Mouse (Mus musculus) retina, postnatal 7 days (tissue): Measurements from ENCODE around the gene Gm21983.

ENCODE experiments used
- DNase-seq: peaks from one replicate; pipeline ENCODE4 v3.0.0-alpha.2; 2012; ENCODE audit warnings: low read depth, low spot score

The Gm21983 gene

DNA sequence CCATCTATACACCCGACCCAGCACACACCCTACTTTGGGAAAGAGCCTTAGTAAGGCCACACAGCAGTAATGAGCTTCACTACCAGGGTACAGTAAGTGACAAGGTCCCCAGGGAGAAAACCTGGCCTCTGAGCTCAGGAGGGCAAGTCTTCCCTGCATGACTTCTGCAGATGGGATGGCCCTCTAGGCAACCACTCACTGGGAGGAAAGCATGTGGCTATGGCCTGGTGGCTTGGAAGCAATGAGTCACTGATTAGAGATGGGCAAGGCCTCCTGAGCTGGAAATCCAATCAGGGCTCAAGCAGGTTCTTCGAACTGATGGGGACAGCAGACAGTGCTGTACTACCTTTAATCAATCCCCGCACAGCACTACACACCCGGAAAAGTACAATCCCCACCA, 19.1 kb downstream of the Gm21983 start:
- DNase-seq: no peak

DNA sequence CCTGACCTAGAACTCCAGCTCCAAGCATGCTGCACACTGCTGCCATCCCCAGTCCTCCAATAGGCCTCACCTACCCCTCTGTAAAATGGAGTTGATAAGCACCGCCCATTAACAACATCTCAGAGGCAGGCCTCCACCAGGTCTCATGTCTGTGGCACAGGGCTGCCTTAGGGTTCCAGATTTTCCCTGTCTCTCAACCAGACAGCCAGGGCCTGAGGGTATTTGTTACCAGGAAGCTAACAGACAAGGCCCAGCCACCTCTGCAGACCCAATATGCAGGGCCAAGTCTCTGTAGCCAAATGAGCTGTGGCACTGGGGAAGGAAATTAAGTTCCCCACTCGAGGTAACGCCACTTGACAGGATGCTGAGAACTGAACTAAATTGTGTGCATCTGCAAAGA, 20.0 kb downstream of the Gm21983 start:
- DNase-seq: no peak

DNA sequence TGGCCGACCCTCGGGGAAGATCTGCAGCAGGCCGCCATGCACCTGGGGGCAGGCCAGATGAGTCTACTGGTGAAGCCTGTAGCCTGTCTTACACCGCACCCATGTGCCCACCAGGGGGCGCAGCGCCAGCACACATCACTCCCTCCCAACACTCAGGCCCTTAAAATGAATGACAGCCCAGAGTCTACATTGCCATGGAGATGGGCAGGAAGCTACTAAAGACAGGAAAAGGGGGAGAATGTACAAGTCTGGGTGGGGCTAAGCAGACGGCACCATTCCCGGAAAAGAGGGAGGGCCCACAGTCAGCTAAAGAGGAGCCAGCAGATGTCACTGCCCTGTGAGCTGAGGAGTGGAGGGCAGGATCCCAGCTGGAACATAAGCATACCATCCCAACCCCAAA, 21.0 kb downstream of the Gm21983 start:
- DNase-seq: peak; percentile 74

DNA sequence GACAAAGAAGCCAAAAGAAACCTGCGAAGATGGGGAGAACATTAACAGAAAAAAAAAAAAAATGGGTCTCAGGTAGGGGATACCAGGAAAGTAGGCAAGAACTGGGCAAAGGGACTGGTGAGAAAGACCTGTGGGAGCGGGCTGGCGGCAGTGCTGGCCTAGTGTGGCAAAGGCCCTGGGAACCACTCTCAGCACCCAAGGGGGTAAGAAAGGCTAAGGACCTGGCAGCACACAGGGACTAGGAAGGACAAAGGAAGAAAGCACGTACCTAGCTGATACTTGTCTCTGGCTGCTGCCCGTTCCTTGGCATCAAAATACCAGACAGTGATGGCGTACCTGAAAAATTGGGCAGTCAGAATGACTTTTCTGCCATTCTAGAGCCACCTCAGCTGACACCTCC, 21.6 kb downstream of the Gm21983 start:
- no peak for DNase-seq

DNA sequence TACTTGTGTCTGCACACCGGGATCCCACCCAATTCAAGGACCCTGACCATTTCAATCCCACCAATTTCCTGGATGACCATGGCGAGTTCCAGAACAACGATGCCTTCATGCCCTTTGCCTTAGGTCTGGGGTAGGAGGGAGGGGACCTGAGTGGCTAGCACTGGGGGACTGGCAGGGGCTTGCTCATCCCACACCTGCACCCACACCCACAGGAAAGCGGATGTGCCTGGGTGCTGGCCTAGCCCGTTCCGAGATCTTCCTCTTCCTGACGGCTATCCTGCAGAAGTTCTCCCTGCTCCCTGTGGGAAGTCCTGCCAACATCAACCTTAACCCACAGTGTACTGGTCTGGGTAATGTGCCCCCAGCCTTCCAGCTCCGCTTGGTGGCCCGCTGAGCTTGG, 22.7 kb downstream of the Gm21983 start:
- no peak for DNase-seq

DNA sequence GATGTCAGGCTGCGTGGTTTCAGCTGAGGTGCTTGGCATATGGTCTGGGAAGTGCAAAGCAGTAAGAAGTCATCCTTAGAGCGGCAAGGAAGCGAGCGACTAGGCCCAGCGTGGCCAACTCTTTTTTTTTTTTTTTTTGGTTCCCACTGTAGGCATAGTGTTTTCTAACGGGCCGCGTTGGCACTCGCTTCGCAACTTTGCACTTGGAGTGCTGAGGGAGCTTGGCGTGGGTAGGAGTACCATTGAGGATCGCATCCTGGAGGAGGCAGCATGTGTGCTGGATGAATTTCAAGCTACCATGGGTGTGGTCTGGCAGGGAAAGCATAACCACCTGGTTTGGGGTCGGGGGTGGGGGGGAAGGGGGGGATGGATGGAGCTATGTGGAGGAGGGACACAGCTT, 24.9 kb downstream of the Gm21983 start:
- DNase-seq: no peak

DNA sequence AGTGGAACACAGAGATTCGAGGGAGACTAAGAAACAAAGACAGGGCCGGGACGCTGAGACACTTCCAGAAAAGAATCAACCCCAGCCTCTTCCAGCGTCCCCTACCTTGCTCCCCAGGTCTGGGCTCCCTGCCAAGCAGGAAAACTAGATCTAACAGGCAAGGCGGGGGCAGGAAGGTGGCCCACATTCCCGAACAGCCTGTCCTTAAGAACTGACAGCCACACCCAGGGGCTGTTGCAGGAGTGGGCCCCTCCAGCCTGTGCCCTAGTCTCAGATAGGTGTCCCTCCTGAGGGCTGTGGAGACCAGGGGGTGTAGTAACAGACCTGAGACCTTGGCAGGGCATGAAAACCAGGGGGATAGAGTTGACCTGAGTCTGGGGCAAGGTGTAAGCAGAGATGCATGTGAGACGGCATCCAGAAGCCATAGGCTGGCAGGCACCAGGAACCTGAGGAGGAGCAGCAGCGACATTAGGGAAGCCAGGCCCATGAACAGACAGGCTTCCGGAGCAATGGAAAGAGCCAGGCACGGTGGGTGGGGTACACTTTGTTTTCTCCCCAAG, 27.6 kb downstream of the Gm21983 start, which contains the start of gene Cyp2t4:
Gene Cyp2t4 (plus strand): TSS at position 510 of the 560 bp plus-strand sequence.
- DNase-seq: no peak

DNA sequence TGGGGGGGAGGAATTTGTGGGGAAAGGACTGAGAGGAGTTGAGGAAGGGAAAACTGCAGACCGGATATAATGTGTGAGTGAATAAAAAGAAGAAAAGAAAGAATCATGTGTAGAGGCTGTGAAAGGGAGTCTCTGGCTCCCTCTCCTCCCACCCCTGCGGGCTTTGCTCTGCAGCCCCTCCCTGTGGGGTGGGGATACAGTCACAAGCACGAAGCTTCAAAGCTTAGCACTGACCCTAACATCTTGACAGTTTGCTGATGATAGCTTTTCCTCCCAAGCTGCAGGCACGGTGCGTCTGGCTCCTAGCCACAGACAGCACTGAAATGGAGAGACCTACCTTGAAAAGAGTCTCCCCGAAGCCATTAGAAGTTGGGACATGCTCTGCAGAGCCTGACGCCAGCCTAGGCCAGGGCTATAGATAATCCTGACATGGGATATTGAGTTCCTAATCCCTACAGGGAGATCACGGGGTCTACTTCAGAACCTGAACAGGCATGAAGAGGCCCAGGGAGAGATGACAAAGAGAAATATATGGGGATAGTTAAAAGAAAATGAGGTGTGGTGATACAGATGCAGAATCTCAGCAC, 44.4 kb downstream of the Gm21983 start:
- DNase-seq: no peak

DNA sequence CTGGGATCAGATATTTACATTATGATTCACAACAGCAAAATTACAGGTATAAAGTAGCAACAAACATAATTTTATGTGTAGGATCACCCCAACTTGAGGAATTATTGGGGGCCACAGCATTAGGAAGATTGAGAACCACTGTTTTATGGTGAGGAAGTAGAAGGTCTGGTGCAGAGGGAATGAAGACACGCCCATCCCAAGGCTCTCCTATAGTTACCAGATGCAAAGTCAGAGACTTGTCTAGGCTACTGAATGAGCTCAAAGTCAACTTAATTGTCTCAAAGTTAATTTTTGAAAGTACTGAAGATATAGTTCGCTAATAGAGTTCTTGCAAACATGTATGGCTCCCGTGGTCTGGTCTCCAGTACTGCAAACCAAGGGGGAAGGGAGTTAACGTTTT, 47.1 kb downstream of the Gm21983 start:
- no peak for DNase-seq

DNA sequence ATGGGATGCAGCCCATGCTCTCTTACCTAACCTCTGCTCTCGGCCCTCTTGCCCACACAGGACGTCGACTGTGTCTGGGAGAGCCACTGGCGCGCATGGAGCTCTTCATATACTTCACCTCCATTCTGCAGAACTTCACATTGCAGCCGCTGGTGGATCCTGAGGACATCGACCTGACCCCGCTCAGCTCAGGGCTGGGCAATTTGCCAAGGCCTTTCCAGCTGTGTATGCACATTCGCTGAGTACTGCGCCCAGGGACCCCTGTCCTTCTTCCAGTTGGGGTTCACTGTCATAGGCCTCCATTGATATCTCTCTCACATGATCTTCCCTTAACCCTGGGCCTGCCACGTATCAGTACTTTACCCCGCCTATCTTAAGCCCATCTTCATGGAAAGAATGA, 47.7 kb downstream of the Gm21983 start:
- no peak for DNase-seq

DNA sequence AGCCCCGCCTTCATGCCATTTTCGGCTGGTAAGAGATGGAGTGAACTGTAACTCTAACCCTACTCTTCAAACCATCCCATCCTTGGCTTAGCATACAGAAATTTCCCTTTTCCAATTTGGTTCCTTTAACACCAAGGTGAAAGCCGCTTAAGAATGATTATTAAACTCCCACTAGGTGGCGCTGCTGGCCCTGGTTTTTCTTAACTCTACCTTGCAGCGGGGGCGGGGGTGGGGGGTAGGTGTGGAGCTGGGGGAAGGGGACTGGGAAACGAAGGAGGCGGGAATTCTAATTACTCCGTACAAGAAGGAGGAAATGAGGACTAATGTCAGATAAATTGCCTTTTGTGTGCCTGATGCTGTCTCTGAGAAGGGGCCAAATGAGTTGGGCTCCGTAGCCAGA, 48.3 kb downstream of the Gm21983 start:
- DNase-seq: peak; percentile 53

DNA sequence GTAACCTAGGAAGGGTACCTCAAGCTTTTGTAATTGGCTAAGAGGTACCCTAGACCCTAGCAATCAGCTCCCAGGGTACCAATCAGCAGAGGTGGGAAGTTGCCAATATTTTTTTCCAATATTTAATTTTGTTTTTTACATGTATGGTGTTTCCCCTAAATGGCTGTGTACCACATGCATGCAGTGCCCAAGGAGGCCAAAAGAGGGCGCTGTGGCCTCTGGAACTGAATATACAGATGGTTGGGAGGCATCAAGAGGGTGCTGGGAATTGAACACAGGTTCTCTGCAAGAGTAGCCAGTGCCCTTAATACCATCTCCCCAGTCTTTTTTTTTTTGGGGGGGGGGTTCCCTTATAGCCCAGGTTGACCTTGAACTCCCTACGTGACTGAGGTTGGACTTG, 49.5 kb downstream of the Gm21983 start:
- no peak for DNase-seq

DNA sequence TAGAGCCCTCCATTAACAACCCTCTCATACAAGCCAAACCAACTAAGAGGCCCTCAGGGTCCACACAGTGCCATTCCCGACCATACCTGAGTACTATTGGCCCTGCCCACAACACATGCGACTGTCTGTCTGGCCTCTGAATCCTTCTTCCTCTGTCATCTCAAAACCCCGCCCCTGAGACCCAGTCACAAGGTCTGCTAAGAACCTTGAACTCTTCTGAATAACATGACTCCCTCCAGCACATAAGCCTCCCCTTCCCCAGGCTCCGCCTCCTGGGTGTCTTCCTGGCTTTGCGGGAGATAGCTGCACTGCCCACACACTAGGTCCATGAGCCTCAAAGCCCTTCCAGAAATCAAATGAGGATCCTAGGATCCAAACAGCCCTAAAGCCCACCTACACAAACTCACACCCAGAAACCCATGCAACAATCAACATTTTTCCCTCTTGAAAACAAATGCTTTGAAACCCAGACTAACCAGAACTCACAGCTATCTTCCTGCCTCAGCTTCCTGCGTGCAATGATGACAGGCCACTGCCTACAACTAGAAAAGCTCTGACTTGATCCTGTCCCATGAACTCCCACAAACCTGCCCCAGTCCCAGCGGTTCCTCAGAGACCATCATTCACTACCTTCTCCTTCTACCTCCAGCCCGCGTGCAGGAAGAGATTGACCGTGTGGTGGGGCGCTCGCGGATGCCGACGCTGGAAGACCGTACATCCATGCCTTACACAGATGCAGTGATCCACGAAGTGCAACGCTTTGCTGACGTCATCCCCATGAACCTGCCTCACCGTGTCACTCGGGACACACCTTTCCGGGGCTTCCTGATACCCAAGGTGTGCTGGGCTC, 50.1 kb downstream of the Gm21983 start:
- no peak for DNase-seq

DNA sequence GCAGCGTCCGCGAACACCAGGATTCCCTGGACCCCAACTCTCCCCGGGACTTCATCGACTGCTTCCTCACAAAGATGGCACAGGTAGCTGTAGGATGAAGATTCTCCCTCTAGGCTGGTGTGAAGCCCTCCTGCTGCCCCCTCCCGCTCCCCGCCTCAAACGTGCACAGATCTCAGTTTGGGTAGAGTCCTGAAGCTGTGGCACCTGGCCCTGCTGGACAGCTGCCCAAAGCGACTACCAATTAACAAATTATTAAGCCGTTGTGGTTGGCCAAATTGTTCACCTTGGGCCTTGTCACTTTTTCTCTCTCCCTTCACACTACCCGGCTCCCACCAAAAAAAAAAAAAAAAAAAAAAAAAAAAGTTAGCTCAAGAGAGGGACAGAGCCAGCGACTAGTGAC, 51.1 kb downstream of the Gm21983 start:
- DNase-seq: no peak

DNA sequence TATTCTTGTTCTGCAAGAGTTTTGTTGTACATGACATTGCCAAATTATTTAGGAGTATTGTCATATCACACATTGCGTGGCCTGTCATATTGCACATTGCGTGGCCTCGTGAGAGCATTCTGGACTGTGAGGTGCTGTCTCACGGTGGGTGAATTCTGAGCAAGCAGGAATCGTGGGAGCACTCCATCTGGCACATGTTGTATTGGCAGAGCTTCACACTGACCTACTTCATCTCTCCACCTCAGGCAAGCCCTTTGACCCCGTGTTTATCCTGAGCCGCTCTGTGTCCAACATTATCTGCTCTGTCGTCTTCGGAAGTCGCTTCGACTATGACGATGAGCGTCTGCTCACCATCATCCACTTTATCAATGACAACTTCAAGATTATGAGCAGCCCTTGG, 51.9 kb downstream of the Gm21983 start:
- no peak for DNase-seq

DNA sequence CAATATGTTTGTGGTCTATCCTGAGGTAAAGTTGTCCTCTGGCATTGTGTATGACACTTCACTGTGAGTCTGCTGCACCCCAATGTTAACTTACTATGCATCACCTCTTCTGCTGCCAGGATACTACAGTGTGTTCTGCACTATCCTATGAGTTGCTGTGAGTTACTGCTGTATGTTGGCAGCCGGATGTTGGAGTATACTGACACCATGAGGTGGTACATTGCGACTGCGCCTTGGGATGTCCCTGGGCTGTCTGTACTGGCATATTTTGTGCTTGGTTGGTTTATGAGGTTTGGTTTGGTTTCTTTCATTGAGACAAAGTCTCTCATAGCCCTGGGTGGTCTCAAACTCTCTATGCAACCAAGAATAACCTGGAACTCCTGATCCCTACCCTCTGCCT, 52.7 kb downstream of the Gm21983 start:
- no peak for DNase-seq

DNA sequence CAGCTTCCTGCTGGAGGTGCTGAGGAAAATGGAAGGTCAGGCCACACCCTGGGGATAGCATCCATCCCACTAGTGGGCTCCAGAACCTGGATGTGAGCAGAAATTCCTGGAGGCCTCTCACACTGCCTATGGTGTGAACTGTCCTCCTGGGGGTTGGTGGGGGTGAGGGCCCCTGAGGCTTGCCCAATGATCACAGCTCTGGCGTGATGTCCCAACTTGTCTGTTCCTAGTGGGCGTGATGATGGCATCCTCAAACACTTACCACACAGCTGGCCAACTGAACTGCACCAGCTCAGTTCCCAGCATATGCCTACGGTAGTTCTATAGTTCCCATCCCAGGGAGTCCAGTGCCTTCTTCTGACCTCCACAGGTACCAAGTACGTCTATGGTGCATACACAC, 55.9 kb downstream of the Gm21983 start:
- no peak for DNase-seq

DNA sequence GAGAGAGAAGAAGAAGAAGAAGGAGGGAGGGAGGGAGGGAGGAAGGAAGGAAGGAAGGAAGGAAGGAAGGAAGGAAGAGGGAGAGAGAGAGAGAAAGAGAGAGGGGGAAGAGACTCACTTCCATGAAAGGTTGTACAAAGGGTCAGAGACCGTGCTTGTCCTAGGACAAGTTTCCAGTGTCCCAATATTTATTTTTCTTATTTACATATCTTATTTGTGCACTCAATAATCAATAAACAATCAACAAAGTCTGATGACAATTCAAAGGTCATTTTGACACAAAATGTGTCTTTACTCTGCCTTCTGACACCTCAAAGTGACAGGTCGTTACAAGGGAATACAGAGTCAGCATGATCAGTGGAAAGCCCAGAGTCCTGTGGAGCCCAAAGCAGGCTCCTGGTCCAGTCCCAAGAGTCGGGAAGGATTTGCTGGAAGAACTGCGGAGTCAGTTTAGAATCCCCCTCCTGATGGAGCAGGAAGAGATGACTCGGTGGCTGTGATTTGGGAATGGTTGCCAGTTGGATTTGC, 56.5 kb downstream of the Gm21983 start:
- DNase-seq: no peak

DNA sequence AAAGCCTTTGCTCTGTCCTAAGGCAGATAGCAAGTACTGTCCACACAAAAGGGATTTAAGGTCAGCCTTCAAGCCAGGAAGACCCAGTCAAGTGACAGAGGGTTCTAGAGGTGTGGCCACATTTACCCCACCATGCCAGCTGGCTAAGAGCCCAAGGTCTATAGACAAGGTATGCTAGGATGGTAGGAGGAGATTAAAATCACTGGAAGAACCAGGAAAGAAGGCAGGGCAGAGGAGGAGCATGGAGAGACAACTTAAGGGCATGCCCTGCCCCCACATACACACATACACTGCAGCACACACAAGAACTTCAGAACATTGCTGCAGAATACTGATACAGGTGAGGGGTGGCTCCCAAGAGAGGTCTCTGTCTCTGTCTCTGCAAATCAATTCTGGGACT, 61.2 kb downstream of the Gm21983 start, which contains the start of gene Cyp2f2:
Gene Cyp2f2 (plus strand): TSS at position 234 of the 400 bp plus-strand sequence.
- DNase-seq: no peak
